Mouse (Mus musculus) left cerebral cortex, postnatal 4 days (tissue): ENCODE data around the gene Fam117a. TPM values are rescaled to one million over a fixed set of nuclear protein-coding genes. Genes with fewer than 3 reads are reported as not detected.

Experiments used
- DNase-seq: peaks from one replicate; pipeline ENCODE4 v3.0.0-alpha.2; 2022
- intact Hi-C: fragments of 180-260 bp; cut with DNase I; formaldehyde crosslinking; loops from one replicate; pipeline ENCODE4 v1.15.1; 2025
- total RNA-seq, 2 experiments: library from RNA; stranded (reverse); gene quantifications; 2 replicates each; pipeline ENCODE4 v1.2.3; 2021

Fam117a gene
- total RNA-seq, 2 experiments from 2014 or later = 4.5 to 4.8 TPM

DNA sequence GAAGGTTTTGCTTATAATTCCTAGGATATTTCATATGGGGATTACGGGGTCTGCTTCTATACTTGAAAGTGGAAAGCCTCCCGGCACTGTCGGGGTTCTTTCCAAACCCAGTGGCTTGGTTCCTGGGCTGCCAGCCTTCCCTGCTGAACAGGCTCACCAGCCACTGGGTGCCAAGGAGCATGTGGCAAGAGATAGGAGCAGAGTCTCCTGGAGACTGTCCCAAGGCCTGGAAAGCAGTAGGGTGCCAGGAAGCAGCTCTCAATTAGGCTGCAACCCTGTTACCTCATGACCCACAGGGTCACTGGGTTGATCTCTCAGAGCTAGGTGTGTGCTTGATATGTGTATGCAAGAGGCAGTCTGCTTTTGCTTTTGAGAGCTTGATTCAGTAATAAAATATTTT lies 75.8 kb downstream of the Fam117a start:
- intact Hi-C loops = no loop called here
- no peak for DNase-seq

DNA sequence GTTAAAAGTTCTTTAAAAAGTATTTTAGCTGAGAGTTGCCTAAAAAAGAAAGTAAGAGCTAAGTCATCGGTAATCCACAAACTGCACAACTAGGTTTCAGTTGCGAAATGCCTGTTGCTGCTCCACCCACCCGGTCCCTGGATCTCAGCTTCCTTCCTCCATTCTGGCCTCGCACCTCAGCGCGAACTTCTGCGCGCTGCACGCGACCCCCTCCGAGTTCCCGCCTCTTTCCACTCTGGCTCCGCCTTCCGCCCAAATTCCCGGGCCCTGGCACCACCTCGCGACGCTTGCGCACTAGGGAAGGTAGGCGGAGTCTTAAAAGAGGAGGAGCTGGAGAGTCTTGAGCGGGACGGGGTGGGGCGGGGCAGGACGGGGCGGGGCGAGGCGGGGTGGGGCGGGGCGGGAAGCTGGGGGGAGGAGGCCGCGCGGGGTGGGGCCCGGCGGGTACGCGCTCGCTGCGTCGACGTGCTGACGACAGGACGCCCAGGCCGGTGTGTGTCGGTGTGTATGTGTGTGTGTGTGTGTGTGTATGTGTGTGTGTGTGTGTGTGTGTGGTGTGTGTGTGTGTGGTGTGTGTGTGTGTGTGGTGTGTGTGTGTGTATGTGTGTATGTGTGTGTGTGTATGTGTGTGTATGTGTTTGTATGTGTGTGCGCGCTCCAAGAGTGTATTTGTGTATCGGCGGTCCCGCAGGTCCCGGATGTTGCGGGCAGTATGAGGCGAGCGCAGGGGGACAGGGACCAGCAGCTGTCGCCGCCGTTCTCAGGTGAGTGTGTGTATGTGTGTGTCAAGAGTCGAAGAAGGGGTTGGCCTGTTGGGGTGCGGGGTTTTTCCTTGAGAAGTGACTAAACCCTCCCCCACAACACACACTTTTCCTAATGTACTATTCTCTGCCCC lies 77.1 kb downstream of the Fam117a start, which contains the start of gene Spop:
Gene Spop, plus strand, starts transcription at position 440 of the 895 bp plus-strand sequence.
- peak; percentile 91 for DNase-seq
- intact Hi-C loops = no loop called here

DNA sequence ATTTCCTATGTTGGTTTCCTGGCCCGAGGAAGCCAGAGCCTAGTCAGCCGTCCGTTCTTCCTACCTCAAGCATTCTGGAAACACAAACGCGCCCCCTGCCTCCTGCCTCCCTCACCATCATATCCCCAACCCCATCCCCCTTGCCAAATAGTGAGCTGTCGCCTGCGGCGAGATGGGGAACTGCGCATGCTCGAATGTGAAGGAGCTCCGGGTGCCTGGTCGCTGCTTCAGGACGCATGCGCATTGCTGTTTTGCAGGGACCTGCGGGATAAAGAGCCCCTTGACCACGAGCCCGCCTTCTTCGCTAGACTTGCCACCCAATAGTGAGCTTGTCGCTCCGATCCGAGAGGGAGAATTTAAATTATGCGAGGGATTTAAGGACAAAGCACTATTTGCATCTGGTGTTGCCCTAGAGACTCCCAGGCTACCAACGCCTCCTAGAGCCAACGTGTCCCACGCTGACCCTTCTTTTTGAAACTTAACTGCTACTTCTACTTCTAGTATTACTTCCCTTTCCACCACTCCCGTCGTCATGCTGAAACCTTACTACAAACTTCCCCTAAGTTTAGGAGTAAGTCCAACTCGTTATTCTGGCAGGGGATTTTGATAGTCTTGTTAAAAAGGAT lies 77.8 kb downstream of the Fam117a start:
- peak; percentile 99 for DNase-seq

DNA sequence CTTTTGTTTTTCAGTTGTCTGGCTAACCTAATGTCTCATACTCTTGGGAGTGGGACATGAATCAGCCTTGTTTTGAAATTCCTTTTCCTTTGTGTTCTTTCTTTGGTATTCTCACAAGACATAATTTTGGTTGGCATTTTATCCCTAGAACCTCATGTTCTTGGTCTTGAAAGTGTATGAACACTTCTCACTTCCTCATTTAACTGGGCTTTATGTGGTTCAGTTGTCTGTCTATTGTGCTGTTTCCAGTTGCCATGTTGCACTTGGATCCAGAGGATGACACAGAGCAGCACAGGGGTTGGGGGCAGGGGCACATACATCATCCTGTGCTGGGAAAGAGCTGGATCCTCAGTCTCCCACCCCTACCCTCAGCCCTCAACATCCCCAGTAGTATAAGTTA lies 79.1 kb downstream of the Fam117a start:
- intact Hi-C loops = no loop called here
- no peak for DNase-seq

More for the DNA sequence above, 77.8 kb downstream of the Fam117a start:
- intact Hi-C loops = no loop called here

DNA sequence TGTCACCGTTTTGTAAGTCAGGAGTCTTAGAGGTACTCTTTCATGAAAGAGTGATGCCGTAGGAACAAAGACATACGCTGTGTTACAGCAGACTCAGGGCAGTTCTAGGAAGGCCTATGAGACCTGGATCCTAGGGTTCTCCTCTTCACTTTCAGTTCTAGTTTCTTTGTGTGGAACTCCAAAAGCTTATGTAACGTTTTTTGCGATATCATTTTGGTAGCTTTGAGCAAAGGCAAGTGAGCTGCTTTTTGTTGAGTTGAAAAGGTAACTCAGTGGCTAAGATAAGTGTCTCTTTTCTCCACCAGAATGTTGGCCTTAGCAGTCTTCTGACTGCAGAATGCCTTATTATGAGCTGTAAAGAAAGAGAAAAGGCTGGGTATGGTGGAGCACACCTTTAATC lies 80.5 kb downstream of the Fam117a start:
- no peak for DNase-seq
- intact Hi-C loops = no loop called here

DNA sequence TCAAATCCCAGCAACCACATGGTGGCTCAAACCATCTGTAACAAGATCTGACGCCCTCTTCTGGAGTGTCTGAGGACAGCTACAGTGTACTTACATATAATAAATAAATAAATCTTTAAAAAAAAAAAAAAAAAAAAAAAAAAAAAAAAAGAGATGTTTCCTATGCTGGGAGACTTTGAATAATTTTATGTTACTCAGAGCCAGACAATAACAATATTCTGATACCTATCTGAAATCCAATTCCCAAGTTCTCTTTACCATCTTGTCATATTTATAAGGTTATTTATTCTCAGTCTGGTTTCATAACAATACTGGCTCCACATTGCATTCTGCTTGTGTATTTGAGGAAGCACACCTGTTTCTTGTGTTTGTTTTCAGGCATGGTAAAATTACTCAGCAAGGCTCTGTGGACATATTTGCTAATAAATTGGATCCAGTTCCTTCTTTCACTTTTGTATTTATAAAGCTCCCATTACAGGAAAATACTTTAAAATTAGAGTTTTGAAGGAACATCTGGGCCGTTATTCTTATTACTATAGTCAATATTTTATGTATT lies 84.1 kb downstream of the Fam117a start:
- no peak for DNase-seq
- intact Hi-C loops = no loop called here

DNA sequence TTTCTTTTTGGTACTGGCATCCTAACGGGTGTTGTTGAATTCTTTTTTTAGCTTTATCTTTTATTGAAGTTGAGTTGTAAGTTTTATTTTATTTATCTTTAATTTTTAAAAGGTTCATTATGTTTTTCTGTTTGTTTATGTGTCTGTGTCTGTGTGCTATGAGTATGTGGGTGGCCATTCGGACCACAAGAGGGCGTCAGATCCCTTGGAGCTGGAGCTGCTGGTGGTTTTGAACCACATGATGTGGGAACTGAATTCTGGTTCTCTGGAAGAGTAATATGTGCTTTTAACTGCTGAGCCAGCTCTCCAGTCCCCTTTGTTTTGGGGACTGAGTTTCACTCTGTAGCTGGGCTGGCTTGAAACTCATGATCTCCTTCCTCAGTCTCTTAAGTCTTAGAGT lies 86.7 kb downstream of the Fam117a start:
- DNase-seq = no peak
- intact Hi-C loops = no loop called here

DNA sequence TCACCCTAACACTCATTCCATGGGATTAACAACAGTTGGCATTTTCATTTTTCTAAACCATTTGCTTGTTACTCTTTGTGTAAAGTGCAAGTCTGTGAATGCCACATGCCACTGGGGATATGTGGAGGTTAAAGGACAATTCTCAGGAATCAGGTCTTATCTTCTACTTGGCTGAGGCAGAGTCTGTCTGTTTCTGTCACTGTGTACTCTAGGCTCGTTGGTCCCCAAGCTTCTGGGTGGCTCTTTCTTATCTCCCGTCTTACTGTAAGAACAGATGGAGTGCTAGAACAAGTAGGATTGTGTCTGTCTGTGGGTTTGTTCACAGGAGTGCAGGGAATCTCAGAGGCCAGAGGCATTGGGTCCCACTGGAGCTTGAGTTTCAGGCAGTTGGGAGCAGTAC lies 94.5 kb downstream of the Fam117a start:
- intact Hi-C loops = no loop called here
- DNase-seq = no peak

Other genes with a start within 250 kb of the Fam117a start
- gene Dlx3, start 216.9 kb upstream of the Fam117a start, total RNA-seq = not detected
- under 1 TPM; 0.18 to 0.24 TPM for gene Dlx4, start 190.8 kb upstream of the Fam117a start, total RNA-seq
- not detected for gene Tac4, start 75.5 kb upstream of the Fam117a start, total RNA-seq
- gene Kat7, start 26.8 kb upstream of the Fam117a start, total RNA-seq = 10 to 100 TPM; 70.2 to 72.0 TPM
- gene Slc35b1, start 47.7 kb downstream of the Fam117a start, total RNA-seq = 10 to 100 TPM; 85.9 to 87.2 TPM
- 100 to 1,000 TPM; 103 to 126 TPM for gene Spop, start 77.1 kb downstream of the Fam117a start, total RNA-seq
- gene Nxph3, start 177.6 kb downstream of the Fam117a start, total RNA-seq = 10 to 100 TPM; 40.2 to 44.0 TPM